Mouse (Mus musculus) urinary bladder, adult 2 months (tissue): ENCODE data around the gene Corin. TPM values are rescaled to one million over a fixed set of nuclear protein-coding genes. Genes with fewer than 3 reads are reported as not detected.

Experiments used
- DNase-seq: peaks from one replicate; pipeline ENCODE4 v3.0.0; 2022; ENCODE audit warnings: low spot score
- polyA plus RNA-seq: library from polyadenylated mRNA; depleted of rRNA; stranded (reverse); fragments of >200 nt; gene quantifications from 2 replicates; pipeline ENCODE4 v1.2.3, GENCODE M21; 2012; rRNA removed

The Corin gene
- polyA plus RNA-seq, 1 experiment = 0.22 TPM

DNA sequence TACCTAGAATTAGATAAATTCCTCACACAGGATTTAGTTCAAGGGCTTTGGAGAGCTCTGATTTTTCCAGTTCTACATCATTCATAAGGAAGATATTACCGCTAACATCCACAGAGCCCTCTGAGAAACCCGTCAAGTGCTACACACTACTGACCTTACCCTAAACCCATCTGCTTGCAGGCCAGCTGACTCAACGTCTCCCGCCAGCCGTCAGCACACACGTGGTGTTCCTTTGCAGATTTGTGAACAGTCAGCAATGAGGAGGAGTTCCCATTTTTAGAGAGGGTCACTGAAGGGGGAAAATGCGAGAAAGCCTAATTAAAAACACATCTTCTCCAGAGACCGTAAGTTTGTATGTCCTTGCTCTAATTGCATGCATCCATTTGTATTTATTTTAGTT lies 174.8 kb downstream of the Corin start:
- no peak for DNase-seq

DNA sequence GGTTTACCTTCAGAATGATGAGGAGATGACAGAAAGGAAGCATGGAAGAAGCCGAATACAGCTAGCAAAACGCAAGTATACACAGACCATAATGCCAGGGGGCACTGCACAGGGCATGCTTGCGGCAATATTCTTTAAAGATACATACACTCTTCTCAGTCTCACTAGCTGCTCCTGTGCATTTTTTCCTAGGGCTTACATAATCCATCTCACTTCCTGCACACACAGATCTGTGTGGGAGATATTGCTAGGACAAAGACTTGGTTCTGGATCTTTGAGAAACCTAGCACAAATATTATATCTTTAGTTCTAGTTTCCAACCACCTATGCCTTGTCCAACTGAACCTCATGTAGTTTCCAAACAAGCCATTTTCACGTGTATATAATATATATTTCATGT lies 189.0 kb downstream of the Corin start:
- no peak for DNase-seq

- no peak for DNase-seq
These were observed 205.7 kb downstream of the Corin start for GRCm38 (mm10) chr5:72298418-72299104.

GRCm38 (mm10) chr5:72285077-72285476 lies 219.2 kb downstream of the Corin start:
- DNase-seq = no peak

GRCm38 (mm10) chr5:72282907-72283306 lies 221.4 kb downstream of the Corin start:
- DNase-seq = no peak

DNA sequence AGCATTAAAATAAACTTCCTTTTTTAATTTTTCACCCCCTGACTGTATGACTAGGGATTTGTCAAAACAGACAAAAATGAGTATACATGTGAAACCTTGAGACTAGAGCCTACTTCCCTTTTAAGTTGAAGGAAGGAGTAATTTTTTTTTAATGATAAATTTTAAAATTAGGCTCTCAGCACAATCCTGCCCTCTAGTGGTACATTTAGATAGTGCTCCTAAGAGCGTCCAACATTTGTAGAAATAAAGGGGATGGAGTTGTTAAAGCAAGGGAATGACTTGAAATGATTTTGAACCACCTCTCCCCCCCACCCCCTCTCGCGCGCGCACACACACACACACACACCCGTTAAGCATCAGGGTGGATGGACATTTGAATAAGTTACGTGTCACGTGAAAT lies 234.6 kb downstream of the Corin start:
- no peak for DNase-seq

DNA sequence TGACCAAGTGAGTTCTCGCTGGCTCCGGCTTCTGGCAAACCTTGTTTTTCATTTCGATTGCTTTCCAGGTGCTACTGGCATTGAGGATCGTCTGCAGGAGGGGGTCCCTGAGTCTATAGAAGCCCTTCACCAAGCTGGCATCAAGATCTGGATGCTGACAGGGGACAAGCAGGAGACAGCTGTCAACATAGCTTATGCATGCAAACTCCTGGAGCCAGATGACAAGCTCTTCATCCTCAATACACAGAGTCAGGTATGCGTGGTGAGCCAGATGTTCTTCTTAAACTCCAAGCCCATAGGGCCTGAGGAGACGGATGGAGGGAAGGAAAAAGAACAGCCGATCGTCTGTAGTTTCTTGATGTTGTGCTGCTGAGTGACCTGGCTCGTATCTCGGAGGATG lies 235.1 kb downstream of the Corin start:
- DNase-seq = no peak

GRCm38 (mm10) chr5:72266955-72267535 lies 237.2 kb downstream of the Corin start:
- no peak for DNase-seq

GRCm38 (mm10) chr5:72264195-72264751 lies 240.0 kb downstream of the Corin start:
- no peak for DNase-seq

DNA sequence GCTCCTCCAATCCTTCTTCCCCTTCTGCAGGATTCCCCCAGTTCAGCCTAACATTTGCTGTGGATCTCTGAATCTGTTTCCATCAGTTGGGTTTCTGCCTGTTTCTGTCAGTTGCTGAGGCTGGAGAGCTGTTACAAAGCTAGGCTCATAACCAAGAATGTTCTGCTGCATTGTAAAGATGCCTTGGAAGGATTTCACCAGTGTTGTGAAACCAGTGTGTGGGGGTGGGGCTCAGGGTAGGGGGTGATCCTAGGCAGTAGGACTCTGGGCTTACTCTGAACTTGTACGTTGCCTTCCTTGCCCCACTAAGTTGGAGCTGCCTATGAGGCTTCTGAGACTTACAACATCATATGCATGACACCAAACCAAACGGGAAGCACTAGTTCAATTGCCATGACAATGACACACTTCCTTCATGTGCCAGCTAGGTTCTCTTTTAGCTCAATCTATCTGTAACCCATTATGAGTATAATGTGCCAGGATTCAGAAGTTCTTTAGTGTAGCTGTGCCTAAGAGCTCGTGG lies 242.4 kb downstream of the Corin start:
- DNase-seq = no peak

- DNase-seq = no peak
These were observed 245.0 kb downstream of the Corin start for GRCm38 (mm10) chr5:72259298-72259621.

DNA sequence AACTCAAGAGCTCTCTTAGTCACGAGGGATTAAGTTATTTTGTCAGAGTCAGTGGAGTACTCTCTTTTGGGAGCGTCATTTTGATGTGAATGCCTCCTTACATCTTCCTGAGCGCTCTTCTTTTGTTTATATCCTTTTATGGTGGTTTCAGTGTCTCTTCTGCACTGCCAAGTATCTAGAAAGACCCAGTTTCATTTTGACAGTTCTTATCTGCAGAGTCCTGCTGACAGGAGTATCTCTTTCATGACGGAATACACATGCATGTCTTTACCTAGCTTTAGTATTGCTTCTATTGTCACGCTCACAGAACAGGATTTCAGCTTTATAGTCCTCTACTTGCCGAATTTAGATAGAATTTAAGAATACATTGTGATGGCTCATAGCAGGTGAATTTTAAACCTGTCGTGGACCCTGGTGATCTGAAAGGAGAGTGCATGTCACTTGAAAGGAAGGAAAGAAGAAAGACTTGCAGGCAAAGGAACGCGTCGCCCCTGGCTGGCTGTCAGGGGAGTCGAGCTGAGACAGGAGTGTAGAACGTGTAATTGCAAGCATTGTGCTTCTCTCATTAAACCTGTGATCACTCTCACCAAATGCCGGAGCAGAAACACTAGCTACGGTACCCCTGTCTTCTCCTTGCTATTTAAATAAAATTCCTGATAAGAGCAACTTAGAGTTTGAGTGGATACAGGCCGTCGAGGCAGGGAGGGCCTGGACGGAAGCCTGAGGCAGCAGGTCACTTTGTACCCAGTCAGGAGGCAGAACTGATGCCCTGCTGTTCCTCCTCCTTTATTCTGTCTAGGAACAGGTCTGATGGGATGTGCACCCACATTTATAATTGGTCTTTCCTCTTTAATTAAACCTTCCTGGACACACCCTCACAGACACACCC lies 245.6 kb downstream of the Corin start:
- DNase-seq = no peak

DNA sequence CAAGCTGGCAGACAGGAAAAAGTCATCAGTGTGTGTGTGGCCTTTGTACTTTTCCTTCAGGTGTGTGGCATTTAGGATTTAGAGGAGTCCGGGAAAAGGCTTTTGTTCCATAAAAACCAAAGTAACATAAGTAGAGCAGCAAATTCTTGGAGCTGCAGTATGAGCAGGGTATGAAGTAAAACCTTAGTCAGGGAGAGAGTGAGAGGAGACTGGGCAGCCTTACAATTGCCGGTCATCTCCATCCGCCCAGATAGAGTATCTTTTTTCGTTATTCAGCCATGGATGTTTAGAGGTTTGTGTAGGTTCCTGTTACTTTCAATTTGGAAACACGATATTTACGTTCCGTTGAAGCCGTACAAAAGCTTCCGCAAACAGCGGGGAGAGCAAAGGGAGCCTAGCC lies 247.2 kb downstream of the Corin start:
- no peak for DNase-seq

DNA sequence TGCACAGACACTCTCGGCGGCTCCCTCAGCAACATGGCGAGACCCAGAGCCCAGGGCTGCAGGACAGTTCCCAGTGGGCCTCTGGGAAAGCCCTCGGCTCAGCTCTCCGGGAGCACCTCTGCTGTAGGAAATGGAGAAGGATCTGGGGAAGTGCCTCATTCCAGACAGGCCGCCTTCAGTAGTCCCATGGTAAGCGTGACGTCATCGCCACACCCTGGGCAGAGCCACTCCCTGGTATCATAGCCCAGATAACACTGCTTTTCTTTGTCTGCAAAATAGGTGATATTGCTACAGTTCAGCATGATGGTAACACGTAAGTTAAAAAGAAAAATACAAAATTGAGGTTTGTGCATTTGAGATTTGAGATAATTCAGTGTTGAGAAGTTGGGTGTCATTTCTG lies 249.3 kb downstream of the Corin start:
- DNase-seq = no peak

DNA sequence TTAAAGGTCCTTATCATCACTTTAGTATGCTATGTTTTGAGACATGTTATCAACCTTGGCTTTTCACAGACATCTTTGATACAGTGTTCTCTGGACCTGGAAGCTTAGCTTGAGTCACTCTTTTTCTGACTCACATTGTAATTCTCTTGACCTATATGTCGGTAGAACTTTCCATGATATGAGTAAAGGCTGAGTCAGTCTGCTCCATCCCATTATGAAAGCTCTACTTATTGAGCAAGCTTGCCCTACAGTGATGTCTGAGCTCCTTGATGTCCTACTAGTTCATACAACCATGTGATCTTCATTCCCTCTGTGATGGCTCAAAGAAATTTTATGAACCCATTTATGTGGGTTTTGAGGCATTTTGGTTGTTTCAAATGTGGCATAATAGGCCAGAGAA lies 254.1 kb downstream of the Corin start:
- DNase-seq = no peak

Other genes starting within 250 kb of the Corin start
- 9.6 and 12.9 TPM in 2 replicates for gene Nfxl1, start 55.2 kb upstream of the Corin start, polyA plus RNA-seq
- gene Zar1, start 76.8 kb upstream of the Corin start, polyA plus RNA-seq = not detected in 2 replicates
- 0.52 and 1.0 TPM in 2 replicates for gene Gm5868, start 83.1 kb upstream of the Corin start, polyA plus RNA-seq
- not detected in 2 replicates for gene Cnga1, start 139.8 kb upstream of the Corin start, polyA plus RNA-seq
- gene Nipal1, start 143.3 kb upstream of the Corin start, polyA plus RNA-seq = 10.3 and 11.8 TPM in 2 replicates
- 0.60 and 0.87 TPM in 2 replicates for gene Txk, start 248.3 kb upstream of the Corin start, polyA plus RNA-seq